Mouse (Mus musculus) lung, postnatal 0 days (tissue): ENCODE data around the gene Cfap100. TPM values are rescaled to one million over a fixed set of nuclear protein-coding genes. Genes with fewer than 3 reads are reported as not detected.

Experiments
- ATAC-seq: fragments of 200-750 bp; cut with Nextera tagmentation; 2 replicates; pipeline ENCODE4 v1.8.0; 2017; ENCODE audit warnings: moderate library complexity
- DNase-seq: peaks from one replicate; pipeline ENCODE4 v3.0.0-alpha.2; 2016; ENCODE audit warnings: low spot score
- H3K27ac ChIP-seq: fragments of 300-500 bp; sonication (generic); 2 replicates; pipeline ENCODE4 v1.5.1; 2014; ENCODE audit warnings: antibody characterized with exemption, mild to moderate bottlenecking, low read length, mixed read lengths
- H3K27me3 ChIP-seq: fragments of 300-500 bp; sonication (generic); replicated peaks from 2 replicates; pipeline ENCODE4 v1.6.1; 2014; ENCODE audit warnings: low read length, mixed read lengths; ENCODE audit not compliant: insufficient read depth
- H3K36me3 ChIP-seq: fragments of 300-500 bp; sonication (generic); 2 replicates; pipeline ENCODE4 v1.6.1; 2014; ENCODE audit warnings: low read length, mixed read lengths; ENCODE audit not compliant: insufficient read depth
- H3K4me1 ChIP-seq: fragments of 300-500 bp; sonication (generic); 2 replicates; pipeline ENCODE4 v1.6.1; 2014; ENCODE audit warnings: antibody characterized with exemption, low read depth, low read length, mixed read lengths; ENCODE audit not compliant: insufficient read depth
- H3K4me2 ChIP-seq: fragments of 300-500 bp; sonication (generic); replicated peaks from 2 replicates; pipeline ENCODE4 v1.6.1; 2014; ENCODE audit warnings: low read depth, mild to moderate bottlenecking, low read length, moderate library complexity, mixed read lengths
- H3K4me3 ChIP-seq: fragments of 300-500 bp; sonication (generic); 2 replicates; pipeline ENCODE4 v1.5.1; 2014; ENCODE audit warnings: low read depth, low read length
- H3K9ac ChIP-seq: fragments of 300-500 bp; sonication (generic); replicated peaks from 2 replicates; pipeline ENCODE4 v1.6.1; 2014; ENCODE audit warnings: low read depth, mild to moderate bottlenecking
- H3K9me3 ChIP-seq: fragments of 300-500 bp; sonication (generic); 2 replicates; pipeline ENCODE4 v1.6.1; 2016; ENCODE audit warnings: low read length, mixed read lengths
- CTCF ChIP-seq: IDR thresholded peaks from 2 replicates; pipeline ENCODE4 v1.5.1; 2016; ENCODE audit warnings: antibody characterized with exemption, mild to moderate bottlenecking
- EP300 ChIP-seq: IDR thresholded peaks from 2 replicates; pipeline ENCODE4 v1.6.1; 2016; ENCODE audit warnings: antibody characterized with exemption, mild to moderate bottlenecking, control low read depth
- WGBS: fragments of 180-500 bp; shearing (Covaris S2); extraction: QIAGEN DNeasy Blood & Tissue Kit; methylation state at CpG from one replicate; pipeline ENCODE4 v1.1.7; 2014; 5-methylcytosine and 5-hydroxymethylcytosine counted together
- polyA plus RNA-seq: library from polyadenylated mRNA; unstranded; fragments of >200 nt; fragmentation: Nextera tagmentation; extraction: Ambion mirVana; gene quantifications from 2 replicates; pipeline ENCODE4 v1.2.1, GENCODE M21; 2015

The Cfap100 gene
- 3.9 and 5.2 TPM in 2 replicates for polyA plus RNA-seq

GRCm38 (mm10) chr6:90428380-90428974 is at the start of gene Cfap100:
Gene Cfap100, minus strand, starts transcription at chr6:90428797.
- peak; percentile 89 for ATAC-seq
- peak; percentile 82 for DNase-seq
- peak within 1 kb of the TSS; percentile 47; the same call in 1 of the 2 replicates for H3K27ac ChIP-seq
- peak within 1 kb of the TSS; percentile 28 for H3K4me3 ChIP-seq
- WGBS: under 1% methylated on average over 31 of the region's 31 CpGs
- H3K27me3 ChIP-seq: 0 out of 2 replicates have a peak, but pooled peaks cover 3% of the 10 kb centered on the region
- no peak for TF ChIP-seq EP300
- peak; percentile 71 for TF ChIP-seq CTCF
- no peaks in the 10 kb centered on the region for H3K9me3 ChIP-seq
- no peaks in the 10 kb centered on the region for H3K36me3 ChIP-seq
- H3K4me1 ChIP-seq: peaks cover 5% of the 10 kb centered on the region; the same call in 1 of the 2 replicates
- H3K4me2 ChIP-seq: peak within 1 kb of the TSS; percentile 72
- H3K9ac ChIP-seq: peak within 1 kb of the TSS; percentile 16; the same call in 1 of the 2 replicates

GRCm38 (mm10) chr6:90476941-90477518 is 48.4 kb upstream of the Cfap100 start:
- ATAC-seq: peak; percentile 72
- DNase-seq: peak; percentile 75
- no peak for TF ChIP-seq CTCF
- Histone ChIP-seq H3K27ac (no peak overlapping the region), H3K4me3 (no peak overlapping the region), H3K27me3 (no peaks in the 10 kb centered on the region), H3K4me1 (no peaks in the 10 kb centered on the region; the same call in 1 of the 2 replicates), H3K9me3 (no peaks in the 10 kb centered on the region), H3K4me2 (no peak overlapping the region), H3K9ac (no peak overlapping the region), H3K36me3 (0 out of 2 replicates have a peak, but pooled peaks cover 12% of the 10 kb centered on the region)
- 31% methylated on average over 14 of the region's 14 CpGs for WGBS

GRCm38 (mm10) chr6:90475854-90476212 is 47.2 kb upstream of the Cfap100 start:
- no peak overlapping the region for H3K9ac ChIP-seq
- peaks cover 11% of the 10 kb centered on the region; the same call in 1 of the 2 replicates for H3K4me1 ChIP-seq
- H3K4me2 ChIP-seq: no peak overlapping the region
- no peaks in the 10 kb centered on the region for H3K9me3 ChIP-seq
- WGBS: 72% methylated on average over 3 of the region's 3 CpGs
- no peaks in the 10 kb centered on the region for H3K27me3 ChIP-seq
- TF ChIP-seq EP300 (no peak), CTCF (no peak)
- DNase-seq (no peak), ATAC-seq (no peak)
- 0 out of 2 replicates have a peak, but pooled peaks cover 12% of the 10 kb centered on the region for H3K36me3 ChIP-seq
- H3K27ac ChIP-seq: no peak overlapping the region
- no peak overlapping the region for H3K4me3 ChIP-seq

- Histone ChIP-seq H3K27me3 (no peaks in the 10 kb centered on the region), H3K36me3 (0 out of 2 replicates have a peak, but pooled peaks cover 12% of the 10 kb centered on the region), H3K4me1 (peaks cover 15% of the 10 kb centered on the region; the same call in 1 of the 2 replicates), H3K27ac (no peak overlapping the region), H3K4me3 (no peak overlapping the region), H3K9me3 (no peaks in the 10 kb centered on the region), H3K4me2 (no peak overlapping the region), H3K9ac (no peak overlapping the region)
- 82% methylated on average over 4 of the region's 4 CpGs for WGBS
- TF ChIP-seq CTCF: no peak
- no peak for DNase-seq
- ATAC-seq: no peak
Observed at GRCm38 (mm10) chr6:90475176-90475853, 46.7 kb upstream of the Cfap100 start.

GRCm38 (mm10) chr6:90474361-90474750 is 45.8 kb upstream of the Cfap100 start:
- ATAC-seq (no peak), DNase-seq (no peak)
- Histone ChIP-seq H3K36me3 (0 out of 2 replicates have a peak, but pooled peaks cover 12% of the 10 kb centered on the region), H3K27me3 (no peaks in the 10 kb centered on the region), H3K9me3 (no peaks in the 10 kb centered on the region), H3K9ac (no peak overlapping the region), H3K4me3 (no peak overlapping the region), H3K4me2 (no peak overlapping the region), H3K4me1 (peaks cover 15% of the 10 kb centered on the region; the same call in 1 of the 2 replicates), H3K27ac (no peak overlapping the region)
- WGBS: 76% methylated on average over 3 of the region's 3 CpGs
- TF ChIP-seq CTCF (no peak), EP300 (no peak)
